Mouse (Mus musculus): ENCODE results near the gene H2al1h. TPM values are rescaled to one million over a fixed set of nuclear protein-coding genes. Genes with fewer than 3 reads are reported as not detected.

Gene H2al1h
- total RNA-seq, 2 experiments from 2014 or later: not detected

Other genes starting within 250 kb of the H2al1h start
- not detected for gene H2al1a, start 22.2 kb upstream of the H2al1h start, total RNA-seq (2021)
- gene H2al1b, start 19.1 kb upstream of the H2al1h start, total RNA-seq (2021): not detected
- not detected for gene H2al1c, start 15.8 kb upstream of the H2al1h start, total RNA-seq (2021)
- not detected for gene H2al1d, start 12.7 kb upstream of the H2al1h start, total RNA-seq (2021)
- not detected for gene H2al1e, start 9.6 kb upstream of the H2al1h start, total RNA-seq (2021)
- not detected for gene H2al1f, start 6.3 kb upstream of the H2al1h start, total RNA-seq (2021)
- not detected for gene H2al1g, start 3.2 kb upstream of the H2al1h start, total RNA-seq (2021)
- gene H2al1i, start 3.2 kb downstream of the H2al1h start, total RNA-seq (2021): not detected
- not detected for gene H2al1j, start 6.3 kb downstream of the H2al1h start, total RNA-seq (2021)